Mouse (Mus musculus): ENCODE data around the gene Kazald1.
"Not testable (repeated sequence)": the region's sequence is repeated elsewhere in the genome, so short reads cannot be mapped to it uniquely, and the experiment has no call there.

The Kazald1 gene

GRCm38 (mm10) chr19:45074580-45075322 lies at the start of gene Kazald1:
Gene Kazald1 (plus strand): TSS chr19:45075241.
- DNase-seq, result peak; percentile 96

- DNase-seq, result no peak
Measured at GRCm38 (mm10) chr19:45025937-45026568, 49.0 kb upstream of the Kazald1 start.

- DNase-seq, result no peak
Measured at GRCm38 (mm10) chr19:45026958-45027670, 47.9 kb upstream of the Kazald1 start.

- no peak for DNase-seq
Measured at GRCm38 (mm10) chr19:45027848-45028247, 47.2 kb upstream of the Kazald1 start.

- DNase-seq, result no peak
Measured at GRCm38 (mm10) chr19:45028746-45029145, 46.3 kb upstream of the Kazald1 start.

- DNase-seq, result no peak
Measured at GRCm38 (mm10) chr19:45029571-45029970, 45.5 kb upstream of the Kazald1 start.

GRCm38 (mm10) chr19:45030111-45030510 lies 44.9 kb upstream of the Kazald1 start:
- peak; percentile 65 for DNase-seq

- peak; percentile 92 for DNase-seq
Measured at GRCm38 (mm10) chr19:45030746-45031693, 44.0 kb upstream of the Kazald1 start.

- DNase-seq, result peak; percentile 86
Measured at GRCm38 (mm10) chr19:45031780-45032179, 43.3 kb upstream of the Kazald1 start.

GRCm38 (mm10) chr19:45032570-45033332 lies 42.3 kb upstream of the Kazald1 start:
- DNase-seq, result no peak

GRCm38 (mm10) chr19:45036867-45037266 lies 38.2 kb upstream of the Kazald1 start:
- peak; percentile 43 for DNase-seq

- not testable (repeated sequence) for DNase-seq
Measured at GRCm38 (mm10) chr19:45038198-45038597, 36.8 kb upstream of the Kazald1 start.

GRCm38 (mm10) chr19:45040214-45040613 lies 34.8 kb upstream of the Kazald1 start:
- DNase-seq, result no peak

GRCm38 (mm10) chr19:45044389-45044927 lies 30.6 kb upstream of the Kazald1 start:
- DNase-seq, result no peak

- no peak for DNase-seq
Measured at GRCm38 (mm10) chr19:45045236-45045635, 29.8 kb upstream of the Kazald1 start.

- no peak for DNase-seq
Measured at GRCm38 (mm10) chr19:45045651-45046050, 29.4 kb upstream of the Kazald1 start, which contains the start of gene Pdzd7. Gene Pdzd7 (minus strand): TSS chr19:45045717.

GRCm38 (mm10) chr19:45046523-45047321 lies 28.3 kb upstream of the Kazald1 start:
- DNase-seq, result peak; percentile 88

GRCm38 (mm10) chr19:45047417-45047934 lies 27.6 kb upstream of the Kazald1 start, which contains the start of gene Sfxn3:
Gene Sfxn3 (plus strand): TSS chr19:45047503.
- peak; percentile 93 for DNase-seq

GRCm38 (mm10) chr19:45047935-45048643 lies 27.0 kb upstream of the Kazald1 start:
- peak; percentile 50 for DNase-seq

All from kidney, adult 9 months (tissue).